Mouse (Mus musculus) ovary, postnatal 14 days (tissue): Measurements from ENCODE around the gene Msgn1.

Experiments
- DNase-seq: peaks from one replicate; pipeline ENCODE4 v3.0.0; 2022; ENCODE audit warnings: low spot score

Msgn1 gene

DNA sequence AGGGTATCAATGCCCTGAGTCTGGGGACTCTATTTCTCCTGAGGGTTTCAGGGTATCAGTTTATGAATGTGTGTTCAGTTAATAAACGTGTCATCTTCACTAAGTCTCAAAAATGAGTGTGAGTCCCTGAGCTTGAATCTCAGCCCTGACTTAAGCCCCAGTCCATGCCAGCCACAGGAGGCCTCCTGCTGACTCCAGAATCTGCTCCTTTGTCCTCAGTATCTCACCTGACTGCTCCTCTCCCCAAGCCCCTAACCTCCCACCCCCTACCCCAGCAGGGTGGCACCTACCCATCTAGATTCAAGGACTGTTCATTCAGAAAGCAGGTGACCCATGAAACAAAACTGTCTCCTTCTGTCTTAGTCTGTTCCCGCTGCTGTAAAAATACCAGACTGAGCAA is 10.2 kb downstream of the Msgn1 start:
- DNase-seq, result no peak

DNA sequence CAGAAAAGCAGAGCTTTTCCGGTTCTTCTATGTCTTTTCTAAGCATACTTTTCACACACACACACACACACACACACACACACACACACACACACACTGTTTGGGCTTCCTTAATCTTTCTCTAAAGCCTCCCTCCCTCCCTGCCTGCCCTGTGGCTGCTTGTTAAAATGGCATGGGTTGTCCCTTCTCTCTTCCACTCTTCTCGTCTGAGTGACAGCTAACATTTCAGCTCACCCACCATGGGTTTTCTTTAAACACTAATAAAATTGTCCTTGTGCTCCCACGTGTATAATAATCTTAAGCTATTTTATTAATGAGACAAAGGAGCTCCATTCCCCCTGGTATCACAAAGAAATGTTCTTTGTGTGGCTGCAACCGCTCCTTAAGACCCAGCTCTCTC is 10.7 kb downstream of the Msgn1 start:
- DNase-seq, result no peak

DNA sequence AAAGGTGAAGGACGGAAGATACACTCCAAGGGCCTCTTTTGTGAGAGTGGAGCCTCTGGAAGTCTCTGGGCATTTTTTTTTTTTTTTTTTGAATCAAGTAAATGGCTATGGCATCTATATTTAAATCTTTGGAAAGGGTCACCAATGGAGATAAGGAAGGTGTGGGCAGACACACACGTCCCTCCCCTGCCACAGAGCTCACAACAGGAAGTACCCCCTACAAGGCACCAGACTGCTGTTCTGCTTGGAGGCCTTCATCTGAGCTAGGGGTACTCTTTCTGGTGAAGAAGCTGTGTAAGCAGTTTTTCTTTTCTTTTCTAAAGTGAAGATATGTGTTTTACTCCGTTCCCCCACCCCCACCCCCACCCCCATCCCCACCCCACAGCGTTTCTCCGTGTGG is 11.9 kb downstream of the Msgn1 start:
- DNase-seq, result no peak

DNA sequence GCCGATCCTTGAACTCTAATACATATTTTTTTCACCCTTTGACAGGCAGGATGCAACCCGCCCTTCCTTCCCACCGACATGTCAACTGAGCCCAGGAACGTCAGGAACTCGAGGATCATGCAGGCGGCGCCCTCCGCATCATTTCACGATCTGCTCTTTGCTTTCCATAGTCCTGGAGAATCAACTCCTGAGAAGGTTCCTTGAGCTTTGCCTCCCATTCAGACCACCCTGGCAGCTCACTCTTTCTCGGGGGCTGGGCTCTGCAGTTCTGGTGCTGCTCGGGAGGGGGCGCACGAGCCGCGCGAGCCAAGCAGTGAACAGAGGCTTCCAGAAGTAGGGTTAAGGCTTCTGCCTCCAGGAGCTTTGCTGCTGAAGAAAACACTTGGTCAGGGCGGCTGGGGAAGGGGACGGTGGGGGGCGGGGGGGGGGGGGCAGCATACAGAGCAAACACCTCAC is 12.6 kb downstream of the Msgn1 start:
- DNase-seq, result peak; percentile 83

DNA sequence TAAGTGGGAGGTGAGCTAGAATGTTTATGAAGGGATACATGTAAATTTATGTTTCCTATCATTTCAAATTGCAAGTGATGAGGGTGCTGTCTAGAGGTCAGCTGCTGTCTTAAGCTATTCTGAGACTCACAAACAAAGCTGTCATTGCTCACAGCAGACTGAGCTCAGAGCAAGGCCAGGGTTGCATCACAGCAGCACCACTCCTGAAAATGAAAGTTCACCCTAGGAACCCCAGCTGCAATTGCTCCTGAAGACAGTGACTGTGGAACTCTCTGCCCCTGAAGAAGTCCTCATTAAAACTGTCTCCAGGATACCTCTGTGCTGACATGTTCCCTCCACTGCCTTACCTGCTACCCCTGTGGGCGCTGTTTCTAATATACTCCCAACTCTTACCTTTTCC is 13.7 kb downstream of the Msgn1 start:
- DNase-seq, result no peak

DNA sequence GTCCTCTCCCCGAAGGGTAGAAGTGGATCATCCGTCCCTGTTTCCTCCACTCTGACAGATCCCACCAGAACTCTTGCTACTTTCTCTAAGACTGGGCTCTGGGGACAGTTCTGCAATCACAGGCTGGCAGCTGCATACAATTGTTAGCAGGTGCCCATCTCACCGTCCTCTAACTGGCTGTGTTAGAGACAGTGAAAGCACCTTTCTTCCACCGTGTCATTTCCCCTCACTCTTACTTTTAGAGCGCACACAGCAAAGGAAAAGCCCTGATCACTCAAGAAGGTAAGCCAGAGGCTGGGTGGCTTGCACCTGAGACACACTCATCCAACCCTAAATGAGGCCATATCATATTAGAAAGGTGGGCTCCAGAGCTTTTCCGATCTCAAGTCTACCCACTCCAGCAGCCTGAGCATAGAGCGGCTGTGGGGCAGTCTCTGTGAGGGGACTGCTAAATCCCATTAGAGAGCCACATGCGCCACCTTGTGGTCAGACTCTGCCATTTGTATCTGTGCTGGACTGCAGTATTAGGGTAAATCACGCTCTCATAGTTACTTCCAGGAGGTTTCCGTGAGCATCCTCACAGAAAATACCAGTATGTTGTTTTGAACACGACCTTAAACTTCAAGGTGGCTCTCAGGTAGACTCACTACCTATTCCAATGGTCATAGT is 30.2 kb downstream of the Msgn1 start:
- DNase-seq, result peak; percentile 86

DNA sequence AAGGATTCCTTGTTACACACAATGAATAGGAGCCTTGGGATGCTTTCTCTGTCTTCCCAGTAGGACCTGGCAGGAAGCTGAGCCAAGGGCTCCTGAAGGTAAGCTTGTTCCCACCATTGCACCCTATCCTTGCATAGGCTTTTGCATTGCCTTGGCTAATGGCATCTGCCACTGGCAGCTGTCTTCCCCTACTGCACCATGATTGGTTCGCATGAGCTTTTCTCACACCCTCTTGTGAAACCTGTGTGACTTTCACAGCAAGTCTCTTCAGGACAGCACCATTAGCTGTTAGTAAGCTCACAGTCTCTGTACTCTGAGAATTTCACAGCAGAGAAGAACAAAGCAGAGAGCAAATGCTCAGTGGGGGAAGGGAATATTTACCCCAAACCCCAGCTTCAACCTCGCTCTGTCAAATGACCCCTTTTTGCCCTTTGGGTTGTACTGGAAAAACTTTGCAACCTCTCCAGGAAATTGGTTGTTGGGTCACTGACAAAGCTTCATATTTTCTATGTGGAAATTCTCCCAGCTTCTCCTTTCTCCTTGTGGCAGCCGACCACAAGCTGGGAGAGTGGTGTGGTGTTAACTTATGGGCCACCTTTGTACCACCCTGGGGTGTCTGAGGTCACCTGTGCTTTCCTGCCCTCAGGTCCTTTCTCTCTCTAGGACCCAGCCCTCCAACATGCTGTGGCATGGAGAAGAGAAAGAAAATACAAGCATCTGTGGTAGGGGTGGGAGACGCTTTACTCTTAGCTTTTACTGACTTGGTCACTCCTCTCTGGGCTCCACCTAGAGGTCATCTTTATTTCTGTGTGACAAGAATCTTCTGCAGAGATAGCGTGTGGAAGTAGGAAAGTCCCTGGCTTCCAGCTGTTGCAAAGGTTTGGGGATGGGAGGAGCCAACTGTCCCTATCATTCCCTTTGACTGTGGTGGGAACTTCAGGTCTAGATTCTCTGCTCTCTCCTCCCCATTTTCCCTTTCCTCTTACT is 31.1 kb downstream of the Msgn1 start:
- no peak for DNase-seq

DNA sequence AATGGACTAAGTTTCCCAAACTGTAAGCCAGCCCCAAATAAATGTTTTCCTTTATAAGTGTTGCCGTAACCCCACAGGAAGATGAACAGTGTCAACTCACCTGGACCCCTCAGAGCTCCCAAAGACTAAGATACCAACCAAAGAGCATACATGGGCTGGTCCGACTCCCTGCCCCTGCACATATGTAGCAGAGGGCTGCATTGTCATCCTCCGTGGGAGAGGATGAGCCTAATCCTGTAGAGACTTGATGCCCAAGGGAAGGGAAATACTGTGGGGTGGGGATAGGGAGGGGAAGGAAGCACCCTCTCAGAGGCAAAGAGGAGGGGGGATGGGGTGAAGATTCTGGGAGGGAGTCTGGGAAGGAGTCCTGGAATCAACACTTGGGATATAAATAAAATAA is 50.1 kb downstream of the Msgn1 start:
- no peak for DNase-seq
